Mouse (Mus musculus): Measurements from ENCODE around the gene Pole2. TPM values are rescaled to one million over a fixed set of nuclear protein-coding genes. Genes with fewer than 3 reads are reported as not detected.
"Not testable (repeated sequence)": the region's sequence is repeated elsewhere in the genome, so short reads cannot be mapped to it uniquely, and the experiment has no call there.

Pole2 gene
- total RNA-seq, 2 experiments from 2014 or later: 0.37 to 0.49 TPM

- no peak for DNase-seq
These were observed 48.6 kb downstream of the Pole2 start for GRCm38 (mm10) chr12:69179371-69179770.

DNA sequence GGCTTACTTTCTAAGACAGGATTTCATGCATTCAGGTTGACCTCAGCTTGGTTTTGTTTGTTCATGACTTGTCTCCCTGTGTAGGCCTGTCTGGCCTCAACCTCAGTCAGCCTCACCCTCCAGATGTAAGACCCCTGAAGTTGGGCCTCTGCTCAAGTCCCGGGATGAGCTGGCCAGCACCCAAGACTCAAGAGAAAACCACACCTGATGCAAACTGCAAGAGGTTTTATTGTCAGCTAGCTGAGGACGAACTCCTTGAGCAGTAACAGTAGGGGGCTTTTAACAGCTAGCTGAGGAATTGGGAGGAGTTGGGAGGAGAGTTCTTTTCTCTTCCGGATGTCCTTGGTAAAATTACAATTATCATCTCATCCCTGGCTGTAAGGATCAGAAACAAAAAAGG is 50.5 kb downstream of the Pole2 start:
- no peak for DNase-seq

DNA sequence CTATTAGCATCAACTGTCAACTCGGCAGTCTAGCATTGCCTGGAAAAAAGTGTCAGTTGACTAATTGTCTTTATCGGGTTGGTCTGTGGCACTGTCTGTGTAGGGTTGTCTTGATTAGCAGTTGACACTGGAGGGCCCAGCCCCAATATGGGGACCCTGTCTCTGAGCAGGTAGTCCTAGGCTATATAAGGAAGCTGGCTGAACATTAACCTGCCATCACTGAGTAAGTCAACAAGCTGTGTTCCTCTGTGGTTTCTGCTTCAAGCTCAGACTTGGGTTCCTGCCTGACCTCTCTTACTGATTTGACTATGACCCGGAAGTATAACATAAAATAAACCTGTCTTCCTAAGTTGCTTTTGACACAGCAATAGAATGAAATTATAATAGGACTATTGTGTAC is 52.0 kb downstream of the Pole2 start:
- DNase-seq: no peak

- no peak for DNase-seq
These were observed 56.7 kb downstream of the Pole2 start for GRCm38 (mm10) chr12:69171307-69171706.

DNA sequence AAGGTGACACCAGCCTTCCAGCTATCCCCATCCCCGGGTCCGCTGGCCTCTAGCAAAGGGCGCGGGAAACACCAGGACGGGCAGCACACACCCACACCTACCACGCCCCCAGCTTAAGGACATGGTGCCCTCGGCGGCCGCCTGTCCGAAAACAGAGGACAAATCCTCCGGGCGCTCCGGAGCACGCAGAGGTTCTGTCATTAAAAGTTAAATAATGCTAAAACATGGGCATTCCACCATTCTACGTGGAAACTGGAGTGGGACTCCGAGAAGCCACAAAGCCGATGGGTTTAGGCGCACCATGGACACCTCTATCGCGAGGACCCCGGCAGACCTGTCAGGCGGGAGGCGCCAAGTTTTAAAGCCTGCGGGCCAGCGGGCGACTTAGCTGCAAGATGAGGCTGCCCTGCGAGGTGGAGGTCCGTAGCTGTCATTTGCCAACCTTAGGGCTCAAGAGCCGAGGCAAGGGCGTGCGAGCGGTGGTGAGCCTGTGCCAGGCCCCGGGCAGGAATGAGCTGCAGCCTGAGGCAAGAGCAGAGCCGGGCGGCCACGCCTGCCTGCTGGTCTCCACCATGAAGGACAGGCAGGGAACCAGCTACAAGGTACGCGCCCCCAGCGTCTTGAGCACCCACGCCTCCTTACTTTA is 59.4 kb downstream of the Pole2 start, which contains the start of gene Lrr1:
Lrr1 (plus strand) TSS at position 354 of the 646 bp plus-strand sequence.
- DNase-seq: peak; percentile 86 to 94

GRCm38 (mm10) chr12:69167656-69168460 is 60.1 kb downstream of the Pole2 start:
- DNase-seq: no peak

- not testable (repeated sequence) for DNase-seq
These were observed 61.0 kb downstream of the Pole2 start for GRCm38 (mm10) chr12:69166861-69167581.

DNA sequence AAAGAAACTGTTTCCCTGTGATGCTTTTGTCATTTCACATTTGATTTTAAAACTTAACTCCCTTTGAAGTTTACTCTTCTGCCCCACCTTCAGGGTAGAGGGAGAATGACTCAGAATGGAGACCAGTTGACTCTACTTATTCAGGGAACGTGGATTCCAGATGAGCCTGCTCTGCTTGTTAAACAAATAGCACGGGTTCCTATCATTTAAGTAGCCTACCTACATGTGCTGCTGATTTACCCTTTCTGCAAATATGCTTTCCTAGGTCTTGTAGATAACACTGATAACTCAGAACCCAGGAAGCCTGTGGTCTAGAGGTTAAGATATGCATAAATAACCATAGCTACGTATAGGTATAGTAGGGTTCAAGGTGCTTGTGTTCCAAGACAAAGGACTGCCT is 63.1 kb downstream of the Pole2 start:
- no peak for DNase-seq

DNA sequence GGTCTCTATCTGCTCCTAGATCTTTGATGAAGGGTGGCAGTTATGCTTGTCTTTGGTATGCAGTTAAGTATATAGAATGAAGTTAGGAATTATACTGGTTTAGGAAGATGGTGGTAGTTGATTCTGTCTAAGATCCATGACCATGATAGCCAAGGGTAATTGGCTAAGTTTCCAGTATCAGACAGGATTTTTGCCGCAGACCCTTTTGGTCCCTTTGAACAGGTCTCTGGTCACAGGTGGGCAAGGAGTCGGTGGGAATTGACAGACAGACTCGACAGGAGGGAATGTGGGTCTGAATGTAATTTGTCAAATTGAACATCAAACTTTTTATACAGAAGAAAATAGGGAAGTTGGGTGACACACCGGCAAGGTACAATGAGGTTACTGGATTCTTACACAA is 64.4 kb downstream of the Pole2 start:
- not testable (repeated sequence) for DNase-seq

GRCm38 (mm10) chr12:69160677-69161076 is 67.3 kb downstream of the Pole2 start:
- not testable (repeated sequence) for DNase-seq

GRCm38 (mm10) chr12:69159578-69159940 is 68.4 kb downstream of the Pole2 start:
- DNase-seq: peak; percentile 24 to 62

- DNase-seq: peak; percentile 97 to 98
These were observed 69.0 kb downstream of the Pole2 start, which contains the start of gene Rps29 for GRCm38 (mm10) chr12:69158765-69159577. Gene Rps29 (minus strand): TSS chr12:69159186.

GRCm38 (mm10) chr12:69158366-69158764 is 69.6 kb downstream of the Pole2 start:
- no peak for DNase-seq

DNA sequence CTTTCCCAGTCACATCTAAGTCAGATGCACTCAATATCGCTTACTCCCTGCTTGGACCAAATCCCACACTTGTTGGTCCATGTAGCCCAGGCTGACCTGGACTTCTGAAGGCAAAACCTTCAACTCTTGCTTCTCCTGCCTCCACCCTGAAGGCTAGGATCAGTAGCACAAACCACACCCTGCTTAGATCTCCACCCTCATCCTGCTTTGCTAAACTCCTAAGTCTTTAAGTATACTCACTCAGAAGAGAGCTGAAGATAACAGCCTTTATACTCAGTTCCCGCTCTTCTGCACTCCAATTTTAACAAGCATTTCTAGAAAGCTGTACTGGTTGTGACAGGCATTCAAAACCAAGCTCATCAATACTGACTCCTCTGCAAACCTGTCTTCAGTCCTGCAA is 70.9 kb downstream of the Pole2 start:
- no peak for DNase-seq

DNA sequence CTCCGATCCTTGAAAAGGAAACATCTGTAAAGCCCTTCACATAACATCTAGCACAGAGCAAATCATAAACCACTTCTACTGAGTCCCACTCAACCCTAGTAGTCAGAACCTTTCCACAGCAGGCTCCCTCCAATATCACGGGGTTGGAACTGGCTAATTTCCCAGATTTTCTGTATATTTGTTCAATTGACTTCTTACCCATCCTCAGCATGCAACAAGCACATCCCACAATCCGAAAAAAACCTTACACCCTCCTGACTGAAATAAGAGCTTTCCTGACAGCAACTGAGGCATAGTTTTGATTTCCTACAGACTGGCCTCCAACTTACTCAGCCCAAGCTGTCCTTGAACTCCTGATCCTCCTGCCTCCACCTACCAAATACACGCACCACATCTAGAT is 71.6 kb downstream of the Pole2 start:
- no peak for DNase-seq

- DNase-seq: no peak
These were observed 72.1 kb downstream of the Pole2 start for GRCm38 (mm10) chr12:69155923-69156322.

Small RNAs within 50 kb of the gene (microRNA-seq; reads per million reads assigned to microRNA genes)
- gene Gm47287 (0 reads per million in 2 experiments), gene Gm47295 (1.1 to 1.9 reads per million in 2 experiments)

Other genes with a start within 250 kb of the Pole2 start
- 1,000 to 10,000 TPM; 1,202 to 1,485 TPM for gene Rps29, start 69.0 kb downstream of the Pole2 start, total RNA-seq (2021)
- gene Lrr1, start 59.4 kb downstream of the Pole2 start, total RNA-seq (2021): not detected
- gene Rpl36al, start 44.1 kb downstream of the Pole2 start, total RNA-seq (2021): 100 to 1,000 TPM; 219 to 228 TPM
- 10 to 100 TPM; 18.6 to 20.2 TPM for gene Mgat2, start 44.0 kb downstream of the Pole2 start, total RNA-seq (2021)
- 1 to 10 TPM; 2.8 to 3.1 TPM for gene Gm49383, start 31.1 kb downstream of the Pole2 start, total RNA-seq (2021)
- under 1 TPM; 0.57 to 0.65 TPM for gene Dnaaf2, start 29.8 kb downstream of the Pole2 start, total RNA-seq (2021)
- gene Gm49384, start 23.9 kb downstream of the Pole2 start, total RNA-seq (2021): 1 to 10 TPM; 1.7 to 2.5 TPM
- 10 to 100 TPM; 42.1 TPM for gene Klhdc1, start 13.0 kb upstream of the Pole2 start, total RNA-seq (2021)
- gene Klhdc2, start 68.5 kb upstream of the Pole2 start, total RNA-seq (2021): 100 to 1,000 TPM; 106 to 120 TPM
- 10 to 100 TPM; 22.8 to 23.2 TPM for gene Nemf, start 129.0 kb upstream of the Pole2 start, total RNA-seq (2021)
- gene Arf6, start 144.0 kb upstream of the Pole2 start, total RNA-seq (2021): 10 to 100 TPM; 36.6 to 38.1 TPM
- gene Gm9887, start 144.3 kb upstream of the Pole2 start, total RNA-seq (2021): under 1 TPM; 0.49 to 0.77 TPM

Measured in heart, adult 18-20 months (tissue).